Mouse (Mus musculus): Measurements from ENCODE around the gene Entpd5. TPM values are rescaled to one million over a fixed set of nuclear protein-coding genes. Genes with fewer than 3 reads are reported as not detected.
"Not testable (repeated sequence)": the region's sequence is repeated elsewhere in the genome, so short reads cannot be mapped to it uniquely, and the experiment has no call there.

Gene Entpd5
- polyA plus RNA-seq, 1 experiment from 2014 or later: 10.8 TPM

DNA sequence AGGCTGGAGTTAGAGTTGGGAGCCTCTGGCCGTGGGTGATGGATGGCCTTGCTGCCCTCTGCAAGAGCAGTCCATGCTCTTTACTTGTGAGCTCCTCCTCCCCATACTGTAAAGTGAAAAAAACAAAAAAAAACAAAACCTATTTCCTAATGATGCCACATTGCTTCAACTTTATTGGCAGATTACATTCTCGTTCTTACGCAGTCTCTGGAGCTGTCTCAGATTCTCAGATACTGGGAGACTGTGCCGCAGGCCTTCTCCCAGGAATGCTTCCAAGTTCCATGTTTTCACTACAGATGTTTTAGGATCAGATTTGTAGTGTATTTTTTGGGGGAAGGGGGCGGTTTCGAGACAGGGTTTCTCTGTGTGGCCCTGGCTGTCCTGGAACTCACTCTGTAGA is 43.7 kb downstream of the Entpd5 start:
- ATAC-seq: no peak
- Histone ChIP-seq H3K9ac (replicated peaks; ENCODE audit: low read depth) (no peak overlapping the region), H3K4me1 (ENCODE audit: insufficient read depth, low read depth, low read length) (peaks cover 15% of the 10 kb centered on the region; the same call in 1 of the 2 replicates), H3K27ac (ENCODE audit: low read length) (no peak overlapping the region), H3K4me2 (replicated peaks; ENCODE audit: low read depth, low read length) (no peak overlapping the region), H3K9me3 (ENCODE audit: low read length) (no peaks in the 10 kb centered on the region), H3K27me3 (replicated peaks; ENCODE audit: insufficient read depth, low read length) (no peaks in the 10 kb centered on the region), H3K4me3 (ENCODE audit: low read depth, low read length) (no peak overlapping the region), H3K36me3 (ENCODE audit: insufficient read depth, low read length) (0 out of 2 replicates have a peak, but pooled peaks cover 11% of the 10 kb centered on the region)
- TF ChIP-seq CTCF (IDR thresholded peaks at IDR 0.05) (no peak), EP300 (IDR thresholded peaks at IDR 0.05) (no peak)
- 89% methylated on average over 6 of the region's 6 CpGs for WGBS
- DNase-seq (ENCODE audit: low spot score): no peak

- no peak overlapping the region for H3K9ac ChIP-seq (replicated peaks; ENCODE audit: low read depth)
- 0 out of 2 replicates have a peak, but pooled peaks cover 11% of the 10 kb centered on the region for H3K36me3 ChIP-seq (ENCODE audit: insufficient read depth, low read length)
- ATAC-seq (no peak), DNase-seq (ENCODE audit: low spot score) (no peak)
- no peak overlapping the region for H3K4me3 ChIP-seq (ENCODE audit: low read depth, low read length)
- TF ChIP-seq EP300 (IDR thresholded peaks at IDR 0.05) (no peak), CTCF (IDR thresholded peaks at IDR 0.05) (no peak)
- 80% methylated on average over 9 of the region's 9 CpGs for WGBS
- no peaks in the 10 kb centered on the region for H3K9me3 ChIP-seq (ENCODE audit: low read length)
- H3K4me2 ChIP-seq (replicated peaks; ENCODE audit: low read depth, low read length): no peak overlapping the region
- no peak overlapping the region for H3K27ac ChIP-seq (ENCODE audit: low read length)
- H3K4me1 ChIP-seq (ENCODE audit: insufficient read depth, low read depth, low read length): peaks cover 15% of the 10 kb centered on the region; the same call in 1 of the 2 replicates
- H3K27me3 ChIP-seq (replicated peaks; ENCODE audit: insufficient read depth, low read length): no peaks in the 10 kb centered on the region
These were observed 44.5 kb downstream of the Entpd5 start for GRCm38 (mm10) chr12:84364291-84364690.

- 16% methylated on average over 2 of the region's 2 CpGs for WGBS
- TF ChIP-seq CTCF (IDR thresholded peaks at IDR 0.05): no peak
- TF ChIP-seq EP300 (IDR thresholded peaks at IDR 0.05): no peak
- DNase-seq (ENCODE audit: low spot score) (no peak), ATAC-seq (no peak)
- no peaks in the 10 kb centered on the region for H3K27me3 ChIP-seq (replicated peaks; ENCODE audit: insufficient read depth, low read length)
- H3K9ac ChIP-seq (replicated peaks; ENCODE audit: low read depth): no peak overlapping the region
- H3K4me2 ChIP-seq (replicated peaks; ENCODE audit: low read depth, low read length): peak overlapping the region; percentile 81; the same call in 1 of the 2 replicates
- H3K36me3 ChIP-seq (ENCODE audit: insufficient read depth, low read length): 0 out of 2 replicates have a peak, but pooled peaks cover 2% of the 10 kb centered on the region
- H3K4me3 ChIP-seq (ENCODE audit: low read depth, low read length): no peak overlapping the region
- H3K9me3 ChIP-seq (ENCODE audit: low read length): no peaks in the 10 kb centered on the region
- no peak overlapping the region for H3K27ac ChIP-seq (ENCODE audit: low read length)
- H3K4me1 ChIP-seq (ENCODE audit: insufficient read depth, low read depth, low read length): peaks cover 15% of the 10 kb centered on the region; the same call in 1 of the 2 replicates
These were observed 46.0 kb downstream of the Entpd5 start for GRCm38 (mm10) chr12:84362872-84363271.

DNA sequence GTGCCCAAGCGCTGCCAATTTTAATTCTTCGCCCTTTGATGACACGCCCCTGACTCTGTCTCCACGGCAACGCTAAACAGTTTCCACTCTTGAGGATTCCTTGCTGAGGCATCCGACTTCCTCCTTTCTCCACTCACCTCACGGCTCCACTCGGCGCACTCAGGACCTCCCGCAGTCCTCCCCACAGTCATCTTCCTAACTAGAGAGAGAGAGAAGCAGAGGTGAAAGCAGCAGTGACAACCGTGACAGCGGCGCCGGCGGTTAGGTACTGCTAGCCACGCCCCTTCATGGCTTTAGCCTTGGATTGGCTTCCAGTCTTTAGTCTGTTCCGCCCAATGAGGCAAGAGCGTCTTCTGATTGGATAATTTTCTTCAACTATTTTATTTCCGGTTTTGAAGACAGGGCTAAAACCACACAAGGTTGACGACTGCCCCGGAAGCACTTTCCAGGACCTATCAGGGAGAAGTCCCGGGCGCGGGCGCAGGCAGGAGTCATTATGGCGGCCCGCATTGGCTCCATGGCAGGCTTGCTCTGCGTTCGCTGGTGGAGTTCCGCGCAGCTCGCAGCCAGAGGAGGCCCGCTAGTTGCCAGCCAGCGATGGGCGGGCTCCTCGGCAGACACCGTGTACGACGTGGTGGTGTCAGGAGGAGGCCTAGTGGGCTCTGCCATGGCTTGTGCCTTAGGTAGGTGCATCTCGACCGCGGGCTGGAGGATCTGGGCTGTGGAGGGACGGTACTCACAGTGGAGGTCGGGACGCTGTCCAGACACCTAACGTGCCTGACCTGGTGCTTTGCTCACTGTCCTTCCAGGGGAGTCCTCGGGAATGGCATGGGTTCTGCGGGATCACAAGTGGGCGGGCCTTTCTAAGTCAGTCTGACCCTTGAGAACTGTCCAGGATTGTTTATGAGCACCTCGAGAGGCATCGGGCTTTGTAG is 47.0 kb downstream of the Entpd5 start, which contains the start of the genes Coq6 and Fam161b:
TSS of gene Coq6 (plus strand) at position 103 of the 935 bp plus-strand sequence.
TSS of gene Fam161b (minus strand) at position 279 of the 935 bp plus-strand sequence.
- no peaks in the 10 kb centered on the region for H3K36me3 ChIP-seq (ENCODE audit: insufficient read depth, low read length)
- ATAC-seq: peak; percentile 99
- H3K4me3 ChIP-seq (ENCODE audit: low read depth, low read length): peak within 1 kb of the TSS; percentile 83
- peak within 1 kb of the TSS; percentile 23; the same call in 1 of the 2 replicates for H3K27ac ChIP-seq (ENCODE audit: low read length)
- no peaks in the 10 kb centered on the region for H3K27me3 ChIP-seq (replicated peaks; ENCODE audit: insufficient read depth, low read length)
- peak within 1 kb of the TSS; percentile 81 for H3K4me2 ChIP-seq (replicated peaks; ENCODE audit: low read depth, low read length)
- TF ChIP-seq EP300 (IDR thresholded peaks at IDR 0.05) (peak; percentile 45; the same call in 1 of the 2 replicates), CTCF (IDR thresholded peaks at IDR 0.05) (no peak)
- H3K9me3 ChIP-seq (ENCODE audit: low read length): no peaks in the 10 kb centered on the region
- H3K9ac ChIP-seq (replicated peaks; ENCODE audit: low read depth): peak within 1 kb of the TSS; percentile 58
- peak; percentile 100 for DNase-seq (ENCODE audit: low spot score)
- WGBS: under 1% methylated on average over 50 of the region's 51 CpGs
- peaks cover 15% of the 10 kb centered on the region; the same call in 1 of the 2 replicates for H3K4me1 ChIP-seq (ENCODE audit: insufficient read depth, low read depth, low read length)

DNA sequence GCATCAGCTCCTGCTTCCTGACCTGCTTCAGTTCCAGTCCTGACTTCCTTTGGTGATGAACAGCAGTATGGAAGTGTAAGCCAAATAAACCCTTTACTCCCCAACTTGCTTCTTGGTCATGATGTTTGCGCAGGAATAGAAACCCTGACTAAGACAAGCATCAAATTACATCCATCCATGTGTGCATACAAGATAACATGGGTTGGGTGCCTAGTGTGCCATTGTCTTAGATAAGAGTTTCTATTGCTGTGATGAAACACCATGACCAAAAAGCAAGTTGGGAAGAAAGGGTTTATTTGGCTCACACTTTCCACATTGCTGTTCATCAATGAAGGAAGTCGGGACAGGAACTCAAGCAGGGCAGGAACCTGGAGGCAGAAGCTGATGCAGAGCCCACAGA is 50.1 kb downstream of the Entpd5 start:
- WGBS: 70% methylated on average over 2 of the region's 2 CpGs

DNA sequence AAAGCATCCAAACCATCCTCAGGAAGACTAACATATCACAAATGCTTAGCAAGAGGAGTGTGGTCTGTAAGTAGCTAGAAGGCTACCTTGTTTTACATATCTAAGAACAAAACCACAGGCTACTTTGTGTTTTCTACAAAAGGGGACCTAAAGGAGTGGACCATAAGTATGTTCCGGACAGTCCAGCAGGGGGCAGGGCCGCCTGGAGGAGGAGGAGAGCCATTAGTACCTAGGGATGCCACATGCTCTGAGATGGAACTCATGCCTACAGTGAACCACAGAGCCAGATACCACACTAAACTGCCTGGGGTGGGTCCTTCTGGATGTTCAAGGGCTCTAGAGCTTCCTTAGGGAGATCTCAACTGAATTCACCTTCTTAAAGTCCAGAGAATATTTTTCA is 61.6 kb downstream of the Entpd5 start:
- Histone ChIP-seq H3K4me1 (ENCODE audit: insufficient read depth, low read depth, low read length) (no peaks in the 10 kb centered on the region), H3K27me3 (replicated peaks; ENCODE audit: insufficient read depth, low read length) (no peaks in the 10 kb centered on the region), H3K9ac (replicated peaks; ENCODE audit: low read depth) (no peak overlapping the region), H3K9me3 (ENCODE audit: low read length) (no peaks in the 10 kb centered on the region), H3K36me3 (ENCODE audit: insufficient read depth, low read length) (peaks cover 13% of the 10 kb centered on the region), H3K4me3 (ENCODE audit: low read depth, low read length) (no peak overlapping the region), H3K27ac (ENCODE audit: low read length) (no peak overlapping the region), H3K4me2 (replicated peaks; ENCODE audit: low read depth, low read length) (no peak overlapping the region)
- peak; percentile 72 for TF ChIP-seq CTCF (IDR thresholded peaks at IDR 0.05)
- TF ChIP-seq EP300 (IDR thresholded peaks at IDR 0.05): no peak
- ATAC-seq (peak; percentile 59), DNase-seq (ENCODE audit: low spot score) (peak; percentile 57)
- 44% methylated on average over 2 of the region's 2 CpGs for WGBS

More for the DNA sequence above, 50.1 kb downstream of the Entpd5 start:
- not testable (repeated sequence) for H3K4me3 ChIP-seq (ENCODE audit: low read depth, low read length); H3K36me3 ChIP-seq (ENCODE audit: insufficient read depth, low read length); H3K27ac ChIP-seq (ENCODE audit: low read length); H3K9ac ChIP-seq (replicated peaks; ENCODE audit: low read depth); H3K4me2 ChIP-seq (replicated peaks; ENCODE audit: low read depth, low read length); DNase-seq (ENCODE audit: low spot score); H3K27me3 ChIP-seq (replicated peaks; ENCODE audit: insufficient read depth, low read length); ATAC-seq; H3K9me3 ChIP-seq (ENCODE audit: low read length)
- H3K4me1 ChIP-seq (ENCODE audit: insufficient read depth, low read depth, low read length): peaks cover 15% of the 10 kb centered on the region; the same call in 1 of the 2 replicates
